Mouse (Mus musculus): ENCODE results near the gene Gm14401. TPM values are rescaled to one million over a fixed set of nuclear protein-coding genes. Genes with fewer than 3 reads are reported as not detected.
"Not testable (repeated sequence)": the region's sequence is repeated elsewhere in the genome, so short reads cannot be mapped to it uniquely, and the experiment has no call there.

The Gm14401 gene
- total RNA-seq (2021) = 1 to 10 TPM in 1 of 2 experiments, under 1 TPM in 1; 1.00 to 1.2 TPM
- long read RNA-seq, experiment 1 = 0 reads
- long read RNA-seq, experiment 2 = 0 reads

GRCm38 (mm10) chr2:177073432-177074423, at the start of gene Gm14401:
Gene Gm14401, plus strand, starts transcription at chr2:177074320.
- DNase-seq (ENCODE audit: low spot score) = not testable (repeated sequence)

- not testable (repeated sequence) for DNase-seq (ENCODE audit: low spot score)
Measured at GRCm38 (mm10) chr2:177072807-177073206, 1.3 kb upstream of the Gm14401 start.

DNA sequence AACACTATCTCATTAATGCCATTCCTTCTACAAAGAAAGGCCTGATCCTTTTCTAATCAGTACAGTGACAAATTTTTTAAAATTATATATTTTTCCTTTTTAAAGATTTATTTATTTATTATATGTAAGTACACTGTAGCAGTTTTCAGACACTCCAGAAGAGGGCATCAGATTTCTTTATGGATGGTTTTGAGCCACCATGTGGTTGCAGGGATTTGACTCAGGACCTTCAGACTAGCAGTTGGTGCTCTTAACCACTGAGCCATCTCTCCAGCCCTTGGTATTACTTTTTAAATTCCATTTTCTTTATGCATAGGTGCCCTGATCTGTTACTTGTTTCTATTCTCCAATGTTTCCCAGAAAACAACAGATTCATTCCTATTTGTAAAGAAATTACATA, 895 bp downstream of the Gm14401 start:
- DNase-seq (ENCODE audit: low spot score) = not testable (repeated sequence)

DNA sequence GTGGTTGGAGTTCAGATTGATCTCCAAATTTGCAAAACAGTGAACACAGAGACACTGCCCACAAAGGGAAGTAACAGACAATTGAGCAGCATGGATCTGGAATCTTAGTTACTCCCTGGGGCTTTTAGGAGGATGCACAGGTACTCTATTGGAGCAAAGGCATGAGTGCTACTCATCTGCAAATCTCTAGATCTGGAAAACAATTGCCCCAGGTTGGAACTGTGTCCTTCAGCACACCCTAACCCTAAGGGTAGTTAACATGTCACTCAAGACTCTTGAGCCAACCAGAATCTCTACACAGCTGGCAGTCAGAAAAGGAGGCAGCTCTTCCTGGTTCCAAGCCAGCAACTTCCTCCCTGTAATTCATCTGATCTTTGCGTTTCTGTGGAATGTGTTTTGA, 5.7 kb downstream of the Gm14401 start:
- not testable (repeated sequence) for DNase-seq (ENCODE audit: low spot score)

GRCm38 (mm10) chr2:177109086-177109485, 35.0 kb downstream of the Gm14401 start:
- DNase-seq (ENCODE audit: low spot score) = not testable (repeated sequence)

GRCm38 (mm10) chr2:177129097-177129496, 55.0 kb downstream of the Gm14401 start:
- not testable (repeated sequence) for DNase-seq (ENCODE audit: low spot score)

Other genes with a start within 250 kb of the Gm14401 start
- not detected for gene Gm14408, start 243.2 kb upstream of the Gm14401 start, total RNA-seq (2021)
- gene Gm14296, start 146.5 kb upstream of the Gm14401 start, total RNA-seq (2021) = 1 to 10 TPM; 2.3 to 3.6 TPM
- gene Gm14419, start 73.4 kb upstream of the Gm14401 start, total RNA-seq (2021) = 10 to 100 TPM; 26.0 to 30.6 TPM
- gene Gm14410, start 132.1 kb downstream of the Gm14401 start, total RNA-seq (2021) = 10 to 100 TPM; 10.5 to 12.8 TPM
- under 1 TPM; 0.91 to 1.00 TPM for gene Gm14409, start 192.7 kb downstream of the Gm14401 start, total RNA-seq (2021)
- gene Gm14412, start 250.0 kb downstream of the Gm14401 start, total RNA-seq (2021) = 1 to 10 TPM; 2.2 TPM

Data from gastrocnemius, adult 18-20 months (tissue).